Mouse (Mus musculus): ENCODE measurements around the gene Camk1d.

- TF ChIP-seq CTCF (IDR thresholded peaks at IDR 0.05; ENCODE audit: low read depth, low read length): no peak
- no peak for TF ChIP-seq EP300 (IDR thresholded peaks at IDR 0.05; ENCODE audit: insufficient read depth, low read depth, low read length)
- TF ChIP-seq POLR2A (IDR thresholded peaks at IDR 0.05; ENCODE audit: insufficient read depth, low read length): no peak
Measured at GRCm38 (mm10) chr2:5458075-5458494, 256.2 kb downstream of the Camk1d start.

Measured in ES-Bruce4 (cell line).